16 mouse cellular contexts compared by ENCODE assay signal in genomic region chr2:74199550-74199949, GRCm38 (mm10).
DNase-seq lines count a peak whose midpoint lies in the region; ATAC-seq lines count a peak whose summit lies in the region.
"Had no signal": no experiment of that assay in that cellular context is flagged by ENCODE, and none has a peak within 500 bp of the region (broad histone marks: within the 10 kb centered on the region; RNA-seq: fewer than 3 reads in every experiment).

No protein-coding gene starts in this region.

- no peak overlapping the region for H3K27ac ChIP-seq in heart, embryonic 12.5 days (ENCODE audit: poor library complexity, severe bottlenecking)
- peak overlapping the region; percentile 29; the same call in 1 of the 2 replicates for H3K27ac ChIP-seq in stomach, embryonic 16.5 days (ENCODE audit: low read length)
- H3K27ac ChIP-seq: forebrain, embryonic 10.5 days; limb, embryonic 15.5 days; macrophage; midbrain, embryonic 12.5 days had no signal

- ATAC-seq in heart, embryonic 12.5 days (ENCODE audit: insufficient number of reproducible peaks, low FRiP score) = no peak
- ATAC-seq in stomach, embryonic 16.5 days (ENCODE audit: insufficient read depth, low FRiP score) = no peak

- no peak overlapping the region for H3K9ac ChIP-seq in heart, embryonic 12.5 days
- H3K9ac ChIP-seq in stomach, embryonic 16.5 days (ENCODE audit: low read length) = no peak overlapping the region
- H3K9ac ChIP-seq: limb, embryonic 15.5 days; midbrain, embryonic 12.5 days had no signal

- 9% methylated on average over 12 of the region's 12 CpGs for WGBS in heart, embryonic 12.5 days
- 13% methylated on average over 12 of the region's 12 CpGs for WGBS in stomach, embryonic 16.5 days

- DNase-seq in heart, adult 18-20 months = no peak
- peak; percentile 18 for DNase-seq in kidney, postnatal 10 days
- no peak for DNase-seq in kidney, adult 8-10 months
- peak; percentile 5 for DNase-seq in ovary, postnatal 14 days (ENCODE audit: low spot score)
- no peak for DNase-seq in ovary, postnatal 10 days (ENCODE audit: low spot score)
- no peak for DNase-seq in left cerebral cortex, adult 8-10 months (ENCODE audit: low spot score in 2 of 2)
- DNase-seq: cerebellum, postnatal 14 days; gastrocnemius, postnatal 14 days; layer of hippocampus, adult 9-11 months; right cerebral cortex, postnatal 14 days had no signal

- H3K36me3 ChIP-seq in heart, embryonic 12.5 days = no peaks in the 10 kb centered on the region
- H3K36me3 ChIP-seq in stomach, embryonic 16.5 days (ENCODE audit: control insufficient read depth, insufficient read depth, low read length) = no peaks in the 10 kb centered on the region
- H3K36me3 ChIP-seq: forebrain, embryonic 10.5 days; limb, embryonic 15.5 days; midbrain, embryonic 12.5 days had no signal

- no peaks in the 10 kb centered on the region for H3K27me3 ChIP-seq in heart, embryonic 12.5 days (replicated peaks)
- H3K27me3 ChIP-seq in stomach, embryonic 16.5 days (ENCODE audit: control insufficient read depth, insufficient read depth, low read length) = no peaks in the 10 kb centered on the region
- H3K27me3 ChIP-seq: limb, embryonic 15.5 days; midbrain, embryonic 12.5 days had no signal

- H3K4me2 ChIP-seq in heart, embryonic 12.5 days = peak overlapping the region; percentile 43
- no peak overlapping the region for H3K4me2 ChIP-seq in stomach, embryonic 16.5 days (ENCODE audit: low read depth, low read length)
- H3K4me2 ChIP-seq: limb, embryonic 15.5 days; midbrain, embryonic 12.5 days had no signal

- no peaks in the 10 kb centered on the region for H3K9me3 ChIP-seq in heart, embryonic 12.5 days (replicated peaks)
- H3K9me3 ChIP-seq in stomach, embryonic 16.5 days (replicated peaks; ENCODE audit: control insufficient read depth, low read length) = 0 out of 2 replicates have a peak, but pooled peaks cover 4% of the 10 kb centered on the region
- H3K9me3 ChIP-seq: forebrain, embryonic 10.5 days; limb, embryonic 15.5 days; midbrain, embryonic 12.5 days had no signal

- H3K4me1 ChIP-seq in heart, embryonic 12.5 days (replicated peaks) = peaks cover 28% of the 10 kb centered on the region; the same call in 1 of the 2 replicates
- H3K4me1 ChIP-seq in stomach, embryonic 16.5 days (ENCODE audit: control insufficient read depth, insufficient read depth, low read length) = no peaks in the 10 kb centered on the region

- no peak overlapping the region for H3K4me3 ChIP-seq in heart, embryonic 12.5 days
- no peak overlapping the region for H3K4me3 ChIP-seq in stomach, embryonic 16.5 days (replicated peaks; ENCODE audit: low read length)
- H3K4me3 ChIP-seq: forebrain, embryonic 10.5 days; limb, embryonic 15.5 days; midbrain, embryonic 12.5 days had no signal

Comparison
In these comparisons a context has a peak if more than half of its experiments do, and no peak if none do; other contexts are left out.
1. DNase-seq: peak in kidney, postnatal 10 days (single experiment) and ovary, postnatal 14 days (single experiment); none in heart, adult 18-20 months (0 of 2), kidney, adult 8-10 months (0 of 2), ovary, postnatal 10 days (single experiment) and left cerebral cortex, adult 8-10 months (0 of 2).